ENCODE assay signal across 21 mouse cellular contexts in genomic region chr1:160330828-160331227, GRCm38 (mm10).
A peak's percentile ranks its signal among the peaks of the same experiment; 100 is the strongest.
DNase-seq lines count a peak whose midpoint lies in the region; ATAC-seq and TF ChIP-seq lines count a peak whose summit lies in the region.
"Had no signal": no experiment of that assay in that cellular context is flagged by ENCODE, and none has a peak within 500 bp of the region (broad histone marks: within the 10 kb centered on the region; RNA-seq: fewer than 3 reads in every experiment).

No protein-coding gene starts in this region.

- H3K27me3 ChIP-seq in liver, postnatal 0 days (ENCODE audit: insufficient read depth, low read length): no peaks in the 10 kb centered on the region
- H3K27me3 ChIP-seq: neural tube, embryonic 15.5 days had no signal

- ATAC-seq in common myeloid progenitor, adult 5-6 weeks (replicated peaks; ENCODE audit: low read depth, poor library complexity, severe bottlenecking): 0 out of 2 replicates have a peak, but pooled peaks have one; percentile 17
- ATAC-seq in liver, postnatal 0 days: peak; percentile 25; the same call in 1 of the 2 replicates
- ATAC-seq: forebrain, embryonic 16.5 days; hindbrain, embryonic 16.5 days had no signal

- 56% methylated on average over 1 of the region's 1 CpGs for WGBS in liver, postnatal 0 days (ENCODE audit: insufficient replicate concordance)

- H3K9ac ChIP-seq in liver, postnatal 0 days (replicated peaks): no peak overlapping the region
- H3K9ac ChIP-seq: neural tube, embryonic 15.5 days had no signal

- H3K9me3 ChIP-seq in liver, postnatal 0 days (ENCODE audit: low read length): no peaks in the 10 kb centered on the region
- H3K9me3 ChIP-seq: embryonic facial prominence, embryonic 10.5 days; heart, embryonic 10.5 days; neural tube, embryonic 15.5 days had no signal

- no peak for TF ChIP-seq CTCF in liver, postnatal 0 days (IDR thresholded peaks at IDR 0.05; ENCODE audit: low read depth)

- no peak overlapping the region for H3K4me2 ChIP-seq in liver, postnatal 0 days (ENCODE audit: low read depth, low read length)
- H3K4me2 ChIP-seq: midbrain, embryonic 11.5 days; neural tube, embryonic 15.5 days had no signal

- intact Hi-C loops in left cerebral cortex, postnatal 4 days (cut with DNase I): no loop called here

- H3K27ac ChIP-seq in liver, postnatal 0 days (ENCODE audit: low read depth): no peak overlapping the region
- H3K27ac ChIP-seq: embryonic facial prominence, embryonic 10.5 days; heart, embryonic 10.5 days; neural tube, embryonic 15.5 days had no signal

- TF ChIP-seq EP300 in liver, postnatal 0 days (IDR thresholded peaks at IDR 0.05; ENCODE audit: low read depth): no peak

- no peaks in the 10 kb centered on the region; the same call in 1 of the 2 replicates for H3K4me1 ChIP-seq in liver, postnatal 0 days (ENCODE audit: insufficient read depth)
- H3K4me1 ChIP-seq: neural tube, embryonic 15.5 days had no signal

- H3K36me3 ChIP-seq in liver, postnatal 0 days (replicated peaks; ENCODE audit: insufficient read depth, low read length): no peaks in the 10 kb centered on the region
- H3K36me3 ChIP-seq: embryonic facial prominence, embryonic 10.5 days; heart, embryonic 10.5 days; neural tube, embryonic 15.5 days had no signal

- H3K4me3 ChIP-seq in liver, postnatal 0 days (ENCODE audit: low read depth, low read length): no peak overlapping the region
- H3K4me3 ChIP-seq: embryonic facial prominence, embryonic 10.5 days; heart, embryonic 10.5 days; neural tube, embryonic 15.5 days had no signal

- DNase-seq in left cerebral cortex, adult 18-20 months (ENCODE audit: low spot score in 2 of 2): peak; percentile 19 to 40
- no peak for DNase-seq in left cerebral cortex, postnatal 4 days
- DNase-seq in left cerebral cortex, adult 9 months (ENCODE audit: low spot score in 2 of 2): peak; percentile 63 to 64
- no peak for DNase-seq in liver, postnatal 0 days
- DNase-seq in cerebellum, adult 11 months: no peak
- DNase-seq in testis, postnatal 10 days (ENCODE audit: low spot score): no peak
- DNase-seq: adrenal gland, postnatal 14 days; cerebellum, postnatal 14 days; gastrocnemius, postnatal 14 days; heart, postnatal 36 days; kidney, adult 18-20 months; kidney, postnatal 36 days; lung, postnatal 10 days; thymus, adult 2 months had no signal

Comparison
In these comparisons a context has a peak if more than half of its experiments do, and no peak if none do; other contexts are left out.
1. DNase-seq: peak in left cerebral cortex, adult 18-20 months (2 of 2) and left cerebral cortex, adult 9 months (2 of 2); none in left cerebral cortex, postnatal 4 days (single experiment), liver, postnatal 0 days (single experiment), cerebellum, adult 11 months (single experiment) and testis, postnatal 10 days (single experiment).